In the genomic region with DNA sequence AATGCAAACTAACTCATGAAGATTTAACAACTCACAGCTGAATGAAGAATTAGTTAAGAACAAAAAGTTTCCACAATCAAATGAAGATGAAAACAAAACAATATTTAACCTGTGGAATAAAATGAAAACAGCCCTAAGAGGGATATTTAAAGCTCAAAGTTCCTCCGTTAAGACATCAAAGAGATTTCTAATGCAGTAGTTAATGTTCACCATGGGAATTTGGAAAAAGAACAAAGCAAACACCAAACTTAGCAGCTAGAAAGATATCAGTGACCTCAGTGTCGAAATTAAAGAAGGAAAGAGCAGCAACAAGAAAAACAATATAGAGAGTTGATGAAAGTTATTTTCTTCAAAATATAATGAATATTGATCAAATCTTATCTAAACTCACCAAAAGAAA, we compare ENCODE assay signal across 25 mouse cellular contexts. TPM values are rescaled to one million over a fixed set of nuclear protein-coding genes. Genes with fewer than 3 reads are reported as not detected.
"Had no signal": no experiment of that assay in that cellular context is flagged by ENCODE, and none has a peak within 500 bp of the region (broad histone marks: within the 10 kb centered on the region; RNA-seq: fewer than 3 reads in every experiment).

No protein-coding gene starts in this region.

- H3K27me3 ChIP-seq: neural tube, embryonic 13.5 days; neural tube, embryonic 15.5 days; stomach, embryonic 15.5 days had no signal

- H3K4me3 ChIP-seq: neural tube, embryonic 13.5 days; neural tube, embryonic 15.5 days; stomach, embryonic 15.5 days had no signal

- DNase-seq: retina, postnatal 1 day; right cerebral cortex, adult 18-20 months; right cerebral cortex, postnatal 14 days; right cerebral cortex, postnatal 25 days; right cerebral cortex, postnatal 4 days; spleen, adult 18-20 months; thymus, adult 18-20 months; thymus, adult 2 months; thymus, postnatal 14 days; thymus, postnatal 25 days; thymus, postnatal 36 days; thymus, postnatal 4 days had no signal

- H3K36me3 ChIP-seq: neural tube, embryonic 13.5 days; neural tube, embryonic 15.5 days; stomach, embryonic 15.5 days had no signal

- H3K9me3 ChIP-seq: stomach, embryonic 15.5 days had no signal

- H3K9ac ChIP-seq: neural tube, embryonic 13.5 days; neural tube, embryonic 15.5 days; stomach, embryonic 15.5 days had no signal

- H3K27ac ChIP-seq: neural tube, embryonic 13.5 days; neural tube, embryonic 15.5 days; stomach, embryonic 15.5 days; stomach, postnatal 0 days had no signal

- H3K4me1 ChIP-seq: neural tube, embryonic 13.5 days; neural tube, embryonic 15.5 days; stomach, embryonic 15.5 days had no signal

- H3K4me2 ChIP-seq: neural tube, embryonic 13.5 days; neural tube, embryonic 15.5 days; stomach, embryonic 15.5 days had no signal

RNA-seq across cellular contexts. Expression of gene Sult2a6, which starts 51.3 kb away (rescaled TPM):
- total RNA-seq: neutrophil, adult 5-6 weeks had no signal
- polyA plus RNA-seq: neural tube, embryonic 13.5 days; neural tube, embryonic 14.5 days; neural tube, embryonic 15.5 days; small intestine, adult 2 months; spleen, adult 2 months; stomach, embryonic 14.5 days; stomach, embryonic 15.5 days; stomach, embryonic 16.5 days; stomach, postnatal 0 days; testis, adult 2 months; thymus, adult 2 months; thymus, postnatal 0 days; urinary bladder, adult 2 months had no signal
